Mouse (Mus musculus) MEL (cell line): Measurements from ENCODE around the gene Tmem237. TPM values are rescaled to one million over a fixed set of nuclear protein-coding genes. Genes with fewer than 3 reads are reported as not detected.

Experiments
- DNase-seq: peaks from one replicate; pipeline ENCODE4 v3.0.0; 2011; ENCODE audit warnings: low read depth, low spot score
- H3K27ac ChIP-seq: 2 replicates; pipeline ENCODE4 v1.5.1; 2012; ENCODE audit warnings: low read depth, mild to moderate bottlenecking, control low read depth, low read length, moderate library complexity; ENCODE audit not compliant: control insufficient read depth
- H3K27me3 ChIP-seq, 2 experiments: fragments of 150-350 bp in 1 of 2; sonication (generic) in 1 of 2; 2 replicates each; pipeline ENCODE4 v1.6.1; 2012; ENCODE audit warnings: low read length in 2 of 2, mild to moderate bottlenecking in 2 of 2, improper control_type of control experiment in 1 of 2, moderate library complexity in 1 of 2; ENCODE audit not compliant: insufficient read depth in 2 of 2, control insufficient read depth in 1 of 2
- H3K36me3 ChIP-seq, 2 experiments: 2 replicates each; pipeline ENCODE4 v1.6.1; 2012 to 2014; ENCODE audit warnings: low read length in 2 of 2, improper control_type of control experiment in 1 of 2, inconsistent platforms in 1 of 2, mild to moderate bottlenecking in 1 of 2; ENCODE audit not compliant: insufficient read depth in 2 of 2, control insufficient read depth in 1 of 2
- H3K4me1 ChIP-seq, 2 experiments: fragments of 150-350 bp in 1 of 2; sonication (generic) in 1 of 2; 2 replicates each; pipeline ENCODE4 v1.6.1; 2012; ENCODE audit warnings: low read length in 2 of 2, improper control_type of control experiment in 1 of 2, mild to moderate bottlenecking in 1 of 2; ENCODE audit not compliant: insufficient read depth in 2 of 2, control insufficient read depth in 1 of 2
- H3K4me3 ChIP-seq, 2 experiments: fragments of 150-350 bp in 1 of 2; sonication (generic) in 1 of 2; 2 replicates each; pipeline ENCODE4 v1.5.1; 2012; ENCODE audit warnings: low read depth in 2 of 2, low read length in 2 of 2, mild to moderate bottlenecking in 2 of 2, moderate library complexity in 2 of 2, control low read depth in 1 of 2, improper control_type of control experiment in 1 of 2; ENCODE audit not compliant: control insufficient read depth in 1 of 2, insufficient read depth in 1 of 2
- H3K79me2 ChIP-seq: 2 replicates; pipeline ENCODE4 v1.6.1; 2012; ENCODE audit warnings: mild to moderate bottlenecking, low read length, moderate library complexity; ENCODE audit not compliant: control insufficient read depth, poor library complexity, insufficient read depth
- H3K9ac ChIP-seq: 2 replicates; pipeline ENCODE4 v1.6.1; 2012; ENCODE audit warnings: low read depth, mild to moderate bottlenecking, control low read depth, low read length, moderate library complexity; ENCODE audit not compliant: control insufficient read depth, poor library complexity, severe bottlenecking
- H3K9me3 ChIP-seq: fragments of 150-350 bp; sonication (generic); replicated peaks from 2 replicates; pipeline ENCODE4 v1.6.1; 2012; ENCODE audit warnings: mild to moderate bottlenecking, low read length, improper control_type of control experiment, moderate library complexity; ENCODE audit not compliant: insufficient read depth
- E2F4 ChIP-seq: IDR thresholded peaks from 2 replicates; pipeline ENCODE4 v1.6.1; 2011; ENCODE audit warnings: low read depth, low read length, improper control_type of control experiment, borderline replicate concordance
- EP300 ChIP-seq, 2 experiments: IDR thresholded peaks; 2 replicates each; pipeline ENCODE4 v1.6.1; 2011; ENCODE audit warnings: improper control_type of control experiment in 2 of 2, low read length in 2 of 2, low read depth in 1 of 2, mild to moderate bottlenecking in 1 of 2
- GABPA ChIP-seq: IDR thresholded peaks from 2 replicates; pipeline ENCODE4 v1.6.1; 2012; ENCODE audit warnings: low read depth, mild to moderate bottlenecking, inconsistent platforms, low read length, improper control_type of control experiment, moderate library complexity
- HCFC1 ChIP-seq: IDR thresholded peaks from 2 replicates; pipeline ENCODE4 v1.6.1; 2012; ENCODE audit warnings: low read depth, mild to moderate bottlenecking, inconsistent platforms, low read length, improper control_type of control experiment, moderate library complexity
- JUND ChIP-seq: IDR thresholded peaks from 2 replicates; pipeline ENCODE4 v1.6.1; 2011; ENCODE audit warnings: low read depth, mild to moderate bottlenecking, improper control_type of control experiment, low read length
- MYC ChIP-seq: IDR thresholded peaks from 2 replicates; pipeline ENCODE4 v1.6.1; 2011; ENCODE audit warnings: low read depth, mild to moderate bottlenecking, low read length, improper control_type of control experiment, moderate library complexity
- NELFE ChIP-seq: IDR thresholded peaks from 2 replicates; pipeline ENCODE4 v1.6.1; 2011; ENCODE audit warnings: low read depth, low read length, improper control_type of control experiment
- POLR2A ChIP-seq, 2 experiments: IDR thresholded peaks; 2 replicates each; pipeline ENCODE4 v1.6.1; 2011 to 2012; ENCODE audit warnings: low read length in 2 of 2, mild to moderate bottlenecking in 2 of 2, control low read depth in 1 of 2, improper control_type of control experiment in 1 of 2, low read depth in 1 of 2, moderate library complexity in 1 of 2; ENCODE audit not compliant: control insufficient read depth in 1 of 2, insufficient read depth in 1 of 2, poor library complexity in 1 of 2
- POLR2AphosphoS5 ChIP-seq: IDR thresholded peaks from 2 replicates; pipeline ENCODE4 v1.6.1; 2012; ENCODE audit warnings: low read depth, borderline replicate concordance, mild to moderate bottlenecking, inconsistent platforms, low read length, moderate library complexity, mixed read lengths
- RAD21 ChIP-seq: IDR thresholded peaks from 2 replicates; pipeline ENCODE4 v1.6.1; 2011; ENCODE audit warnings: mild to moderate bottlenecking, low read depth, low read length, improper control_type of control experiment
- RCOR1 ChIP-seq: IDR thresholded peaks from 2 replicates; pipeline ENCODE4 v1.6.1; 2012; ENCODE audit warnings: low read depth, mild to moderate bottlenecking, inconsistent platforms, low read length, improper control_type of control experiment
- TCF12 ChIP-seq: IDR thresholded peaks from 2 replicates; pipeline ENCODE4 v1.6.1; 2014; ENCODE audit warnings: low read depth, mild to moderate bottlenecking, inconsistent platforms, low read length, improper control_type of control experiment, moderate library complexity
- UBTF ChIP-seq: IDR thresholded peaks from 2 replicates; pipeline ENCODE4 v1.6.1; 2012; ENCODE audit warnings: low read depth, mild to moderate bottlenecking, inconsistent platforms, low read length, improper control_type of control experiment, moderate library complexity, borderline replicate concordance; ENCODE audit not compliant: insufficient read depth
- ZC3H11A ChIP-seq: IDR thresholded peaks from 2 replicates; pipeline ENCODE4 v1.6.1; 2012; ENCODE audit warnings: low read depth, mild to moderate bottlenecking, inconsistent platforms, low read length, improper control_type of control experiment
- ZKSCAN1 ChIP-seq: IDR thresholded peaks from 2 replicates; pipeline ENCODE4 v1.6.1; 2012; ENCODE audit warnings: low read depth, mild to moderate bottlenecking, inconsistent platforms, low read length, improper control_type of control experiment, moderate library complexity
- ZMIZ1 ChIP-seq: IDR thresholded peaks from 2 replicates; pipeline ENCODE4 v1.6.1; 2012; ENCODE audit warnings: low read depth, mild to moderate bottlenecking, inconsistent platforms, low read length, improper control_type of control experiment, moderate library complexity
- ZNF384 ChIP-seq: IDR thresholded peaks from 2 replicates; pipeline ENCODE4 v1.6.1; 2012; ENCODE audit warnings: low read depth, mild to moderate bottlenecking, inconsistent platforms, low read length, improper control_type of control experiment
- polyA plus RNA-seq, 2 experiments: library from polyadenylated mRNA; stranded (reverse) in 1 of 2; unstranded in 1 of 2; fragments of >175 nt in 1 of 2; fragments of >200 nt in 1 of 2; gene quantifications; 2 replicates each; pipeline versions ENCODE4 v1.2.1 to v1.2.4; 2012; ENCODE audit warnings: low replicate concordance in 2 of 2, low read depth in 1 of 2; ENCODE audit not compliant: insufficient read length in 2 of 2, insufficient read depth in 1 of 2, missing spikeins in 1 of 2
- total RNA-seq: library from RNA; depleted of rRNA; stranded (reverse); fragments of 300-350 nt; gene quantifications from 2 replicates; pipeline ENCODE4 v1.2.3, GENCODE M21; 2012

The Tmem237 gene
- total and polyA plus RNA-seq, 3 experiments = 13.2 to 20.1 TPM; not detected in 1

DNA sequence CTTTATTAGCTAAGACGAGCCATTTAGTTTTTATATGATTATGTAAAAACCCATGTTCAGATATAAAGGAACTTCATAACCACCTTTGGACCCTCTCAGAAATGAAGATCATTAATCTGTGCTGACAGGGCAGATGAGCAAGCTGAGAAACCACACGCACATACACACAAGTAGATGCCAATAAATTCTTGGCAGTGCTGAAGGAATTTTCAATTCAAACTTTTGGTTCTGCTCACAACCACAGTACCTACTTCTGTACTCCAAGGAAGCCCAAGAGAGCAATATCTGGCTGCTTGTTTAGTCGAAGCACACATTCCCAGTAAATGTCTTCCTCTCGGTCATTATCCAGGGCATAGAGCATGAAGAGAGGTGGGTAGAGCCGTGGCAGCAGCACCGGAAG is 49.4 kb upstream of the Tmem237 start:
- Histone ChIP-seq H3K36me3 (peaks cover 0 to 23% of the 10 kb centered on the region in 2 experiments; a peak in 2 of 4 replicates), H3K27me3 (no peaks in the 10 kb centered on the region), H3K4me3 (no peak overlapping the region), H3K9ac (no peak overlapping the region), H3K27ac (no peak overlapping the region), H3K79me2 (no peaks in the 10 kb centered on the region), H3K9me3 (no peaks in the 10 kb centered on the region), H3K4me1 (peaks cover 5 to 21% of the 10 kb centered on the region in 2 experiments)
- no peak for DNase-seq
- TF ChIP-seq NELFE (no peak), EP300 (IDR thresholded peaks at IDR 0.05; ENCODE audit: low read depth in 1 of 2, low read length in 2 of 2) (no peak), POLR2AphosphoS5 (no peak), RCOR1 (no peak), POLR2A (IDR thresholded peaks at IDR 0.05; ENCODE audit: control insufficient read depth in 1 of 2, insufficient read depth in 1 of 2, low read depth in 1 of 2, low read length in 2 of 2, poor library complexity in 1 of 2) (no peak), HCFC1 (no peak), GABPA (no peak), MYC (no peak), JUND (no peak)

DNA sequence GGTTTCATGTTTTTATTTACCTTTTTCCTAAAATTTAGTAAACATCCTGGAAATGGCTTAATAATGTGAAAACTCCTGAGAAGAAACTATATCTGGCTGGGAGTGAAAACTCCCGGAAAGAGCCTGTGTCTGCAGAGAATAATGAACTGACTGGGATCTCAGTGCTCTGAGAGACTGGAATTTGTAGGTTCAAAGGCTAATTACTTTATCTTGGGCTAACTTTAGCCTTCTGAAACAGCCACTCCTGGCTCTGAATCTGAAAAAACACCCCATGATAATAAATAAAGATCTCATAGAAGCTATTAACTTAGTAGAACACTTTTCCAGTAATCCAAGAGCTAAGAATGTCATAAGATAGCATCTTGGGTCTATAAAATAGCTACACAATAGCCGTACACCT is 48.3 kb upstream of the Tmem237 start:
- no peak for DNase-seq
- peaks cover 0 to 22% of the 10 kb centered on the region in 2 experiments; a peak in 2 of 4 replicates for H3K36me3 ChIP-seq
- no peak overlapping the region for H3K27ac ChIP-seq

GRCm38 (mm10) chr1:59167654-59168425 is 47.6 kb upstream of the Tmem237 start:
- Histone ChIP-seq H3K79me2 (no peaks in the 10 kb centered on the region), H3K27ac (no peak overlapping the region), H3K27me3 (no peaks in the 10 kb centered on the region), H3K4me3 (no peak overlapping the region), H3K9ac (no peak overlapping the region), H3K4me1 (peaks cover 5 to 13% of the 10 kb centered on the region in 2 experiments), H3K36me3 (peaks cover 0 to 15% of the 10 kb centered on the region in 2 experiments; a peak in 2 of 4 replicates), H3K9me3 (no peaks in the 10 kb centered on the region)
- DNase-seq = no peak
- TF ChIP-seq ZKSCAN1 = no peak

More for the DNA sequence above, 48.3 kb upstream of the Tmem237 start:
- TF ChIP-seq ZC3H11A = no peak
- TF ChIP-seq ZMIZ1 = no peak
- no peak for TF ChIP-seq RAD21
- no peak for TF ChIP-seq TCF12
- TF ChIP-seq E2F4 = no peak
- no peak for TF ChIP-seq ZNF384
- no peak for TF ChIP-seq UBTF
- H3K4me3 ChIP-seq = no peak overlapping the region
- no peaks in the 10 kb centered on the region for H3K27me3 ChIP-seq
- H3K9me3 ChIP-seq = no peaks in the 10 kb centered on the region
- H3K9ac ChIP-seq = no peak overlapping the region
- no peaks in the 10 kb centered on the region for H3K79me2 ChIP-seq
- peaks cover 5 to 21% of the 10 kb centered on the region in 2 experiments for H3K4me1 ChIP-seq
